Comparison of ENCODE assay signal across 23 mouse cellular contexts in the genomic region with DNA sequence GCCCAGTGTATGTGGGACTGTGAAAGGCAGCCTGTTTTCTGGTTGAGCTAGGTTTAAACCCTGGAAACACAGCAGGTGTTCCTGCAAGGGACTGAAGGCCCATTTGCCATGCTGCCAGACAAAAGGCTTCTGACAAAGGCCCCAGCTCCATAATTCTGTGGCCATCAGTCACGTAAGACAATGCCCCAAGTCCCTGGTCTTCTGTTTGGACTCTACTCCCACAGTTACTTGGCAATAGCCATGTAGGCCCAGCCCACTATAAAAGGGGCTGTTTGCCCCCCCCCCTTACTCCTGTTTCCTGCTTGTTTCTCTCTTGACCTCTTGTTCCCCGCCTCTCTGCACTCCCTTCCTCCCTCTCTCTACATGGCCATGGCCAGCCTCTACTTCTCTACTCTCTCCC.
DNase-seq lines count a peak whose midpoint lies in the region; ATAC-seq lines count a peak whose summit lies in the region.
"Had no signal": no experiment of that assay in that cellular context is flagged by ENCODE, and none has a peak within 500 bp of the region (broad histone marks: within the 10 kb centered on the region; RNA-seq: fewer than 3 reads in every experiment).

No protein-coding gene starts in this region.

- no peak overlapping the region for H3K4me2 ChIP-seq in hindbrain, embryonic 16.5 days (ENCODE audit: low read length)
- no peak overlapping the region for H3K4me2 ChIP-seq in hindbrain, embryonic 12.5 days (replicated peaks)
- H3K4me2 ChIP-seq in neural tube, embryonic 11.5 days (ENCODE audit: low read depth), result no peak overlapping the region
- H3K4me2 ChIP-seq: embryonic facial prominence, embryonic 15.5 days; heart, embryonic 13.5 days; intestine, embryonic 15.5 days had no signal

- H3K27ac ChIP-seq in hindbrain, embryonic 10.5 days, result peak overlapping the region; percentile 79
- no peak overlapping the region for H3K27ac ChIP-seq in hindbrain, embryonic 16.5 days (ENCODE audit: low read depth, low read length)
- H3K27ac ChIP-seq in hindbrain, embryonic 12.5 days, result no peak overlapping the region
- no peak overlapping the region for H3K27ac ChIP-seq in neural tube, embryonic 11.5 days (ENCODE audit: low read depth, low read length)
- H3K27ac ChIP-seq: embryonic facial prominence, embryonic 15.5 days; heart, embryonic 13.5 days; intestine, embryonic 15.5 days; limb, embryonic 10.5 days had no signal

- H3K9me3 ChIP-seq in hindbrain, embryonic 10.5 days, result no peaks in the 10 kb centered on the region
- no peaks in the 10 kb centered on the region for H3K9me3 ChIP-seq in hindbrain, embryonic 16.5 days (ENCODE audit: control insufficient read depth, low read length)
- no peaks in the 10 kb centered on the region for H3K9me3 ChIP-seq in hindbrain, embryonic 12.5 days (replicated peaks)
- H3K9me3 ChIP-seq in neural tube, embryonic 11.5 days (ENCODE audit: control insufficient read depth, low read length), result no peaks in the 10 kb centered on the region
- H3K9me3 ChIP-seq: embryonic facial prominence, embryonic 15.5 days; heart, embryonic 13.5 days; intestine, embryonic 15.5 days; limb, embryonic 10.5 days had no signal

- DNase-seq in hindbrain, embryonic 10.5 days (ENCODE audit: low spot score), result peak; percentile 42
- DNase-seq in embryo, embryonic 10 days (ENCODE audit: low spot score), result peak; percentile 51
- peak; percentile 41 for DNase-seq in neural tube, embryonic 11.5 days (ENCODE audit: low spot score)
- DNase-seq in cerebellum, postnatal 4 days (ENCODE audit: low spot score in 2 of 2), result no peak
- no peak for DNase-seq in frontal cortex, postnatal 10 days (ENCODE audit: low spot score in 2 of 2)
- DNase-seq: adrenal gland, postnatal 14 days; cerebellum, adult 18-20 months; gastrocnemius, postnatal 10 days; heart, adult 18-20 months; heart, postnatal 4 days; kidney, postnatal 4 days; layer of hippocampus, adult 9-11 months; liver, postnatal 0 days; lung, postnatal 10 days had no signal

- no peaks in the 10 kb centered on the region for H3K36me3 ChIP-seq in hindbrain, embryonic 10.5 days
- no peaks in the 10 kb centered on the region for H3K36me3 ChIP-seq in hindbrain, embryonic 16.5 days (ENCODE audit: control insufficient read depth, insufficient read depth, low read length)
- no peaks in the 10 kb centered on the region for H3K36me3 ChIP-seq in hindbrain, embryonic 12.5 days
- H3K36me3 ChIP-seq in neural tube, embryonic 11.5 days (ENCODE audit: control insufficient read depth, insufficient read depth, low read length), result no peaks in the 10 kb centered on the region
- H3K36me3 ChIP-seq: embryonic facial prominence, embryonic 15.5 days; G1E; heart, embryonic 13.5 days; intestine, embryonic 15.5 days; limb, embryonic 10.5 days had no signal

- no peaks in the 10 kb centered on the region for H3K27me3 ChIP-seq in hindbrain, embryonic 10.5 days (ENCODE audit: insufficient read depth, poor library complexity, severe bottlenecking)
- H3K27me3 ChIP-seq in hindbrain, embryonic 16.5 days (replicated peaks; ENCODE audit: control insufficient read depth, insufficient read depth, low read length), result no peaks in the 10 kb centered on the region
- H3K27me3 ChIP-seq in hindbrain, embryonic 12.5 days, result no peaks in the 10 kb centered on the region
- H3K27me3 ChIP-seq in neural tube, embryonic 11.5 days (ENCODE audit: control insufficient read depth, insufficient read depth, low read length), result no peaks in the 10 kb centered on the region
- H3K27me3 ChIP-seq: embryonic facial prominence, embryonic 15.5 days; heart, embryonic 13.5 days; intestine, embryonic 15.5 days had no signal

- H3K9ac ChIP-seq in hindbrain, embryonic 16.5 days (ENCODE audit: low read depth, low read length), result no peak overlapping the region
- no peak overlapping the region for H3K9ac ChIP-seq in hindbrain, embryonic 12.5 days
- no peak overlapping the region for H3K9ac ChIP-seq in neural tube, embryonic 11.5 days (ENCODE audit: low read length)
- H3K9ac ChIP-seq: embryonic facial prominence, embryonic 15.5 days; heart, embryonic 13.5 days; intestine, embryonic 15.5 days; liver, postnatal 0 days had no signal

- no peak for ATAC-seq in hindbrain, embryonic 16.5 days
- ATAC-seq in hindbrain, embryonic 12.5 days (ENCODE audit: low FRiP score), result peak; percentile 69
- ATAC-seq in neural tube, embryonic 11.5 days (ENCODE audit: insufficient read depth, low FRiP score, low TSS enrichment), result peak; percentile 88
- ATAC-seq: activated CD4-positive, CD25-positive, alpha-beta regulatory T cell, adult 4 months; intestine, embryonic 15.5 days; liver, postnatal 0 days had no signal

- peaks cover 13% of the 10 kb centered on the region; the same call in 1 of the 2 replicates for H3K4me1 ChIP-seq in hindbrain, embryonic 10.5 days (replicated peaks)
- no peaks in the 10 kb centered on the region for H3K4me1 ChIP-seq in hindbrain, embryonic 16.5 days (ENCODE audit: control insufficient read depth, insufficient read depth, low read depth, low read length)
- H3K4me1 ChIP-seq in hindbrain, embryonic 12.5 days, result peaks cover 7% of the 10 kb centered on the region; the same call in 1 of the 2 replicates
- no peaks in the 10 kb centered on the region for H3K4me1 ChIP-seq in neural tube, embryonic 11.5 days (ENCODE audit: control insufficient read depth, insufficient read depth, low read length)
- H3K4me1 ChIP-seq: embryonic facial prominence, embryonic 15.5 days; intestine, embryonic 15.5 days had no signal

- WGBS in hindbrain, embryonic 10.5 days, result 36% methylated on average over 2 of the region's 2 CpGs
- 25% methylated on average over 2 of the region's 2 CpGs for WGBS in hindbrain, embryonic 16.5 days
- 60% methylated on average over 2 of the region's 2 CpGs for WGBS in hindbrain, embryonic 12.5 days
- WGBS in neural tube, embryonic 11.5 days, result 18% methylated on average over 2 of the region's 2 CpGs

- no peak overlapping the region for H3K4me3 ChIP-seq in hindbrain, embryonic 10.5 days
- H3K4me3 ChIP-seq in hindbrain, embryonic 16.5 days (ENCODE audit: low read length), result no peak overlapping the region
- H3K4me3 ChIP-seq in hindbrain, embryonic 12.5 days, result no peak overlapping the region
- H3K4me3 ChIP-seq in neural tube, embryonic 11.5 days (ENCODE audit: low read depth, low read length), result no peak overlapping the region
- H3K4me3 ChIP-seq: embryonic facial prominence, embryonic 15.5 days; heart, embryonic 13.5 days; intestine, embryonic 15.5 days; limb, embryonic 10.5 days; myocyte had no signal

Comparison
In these comparisons a context has a peak if more than half of its experiments do, and no peak if none do; other contexts are left out.
1. DNase-seq: peak in hindbrain, embryonic 10.5 days (single experiment), embryo, embryonic 10 days (single experiment) and neural tube, embryonic 11.5 days (single experiment); none in cerebellum, postnatal 4 days (0 of 2) and frontal cortex, postnatal 10 days (0 of 2).